9 mouse cellular contexts compared by ENCODE assay signal in the genomic region with DNA sequence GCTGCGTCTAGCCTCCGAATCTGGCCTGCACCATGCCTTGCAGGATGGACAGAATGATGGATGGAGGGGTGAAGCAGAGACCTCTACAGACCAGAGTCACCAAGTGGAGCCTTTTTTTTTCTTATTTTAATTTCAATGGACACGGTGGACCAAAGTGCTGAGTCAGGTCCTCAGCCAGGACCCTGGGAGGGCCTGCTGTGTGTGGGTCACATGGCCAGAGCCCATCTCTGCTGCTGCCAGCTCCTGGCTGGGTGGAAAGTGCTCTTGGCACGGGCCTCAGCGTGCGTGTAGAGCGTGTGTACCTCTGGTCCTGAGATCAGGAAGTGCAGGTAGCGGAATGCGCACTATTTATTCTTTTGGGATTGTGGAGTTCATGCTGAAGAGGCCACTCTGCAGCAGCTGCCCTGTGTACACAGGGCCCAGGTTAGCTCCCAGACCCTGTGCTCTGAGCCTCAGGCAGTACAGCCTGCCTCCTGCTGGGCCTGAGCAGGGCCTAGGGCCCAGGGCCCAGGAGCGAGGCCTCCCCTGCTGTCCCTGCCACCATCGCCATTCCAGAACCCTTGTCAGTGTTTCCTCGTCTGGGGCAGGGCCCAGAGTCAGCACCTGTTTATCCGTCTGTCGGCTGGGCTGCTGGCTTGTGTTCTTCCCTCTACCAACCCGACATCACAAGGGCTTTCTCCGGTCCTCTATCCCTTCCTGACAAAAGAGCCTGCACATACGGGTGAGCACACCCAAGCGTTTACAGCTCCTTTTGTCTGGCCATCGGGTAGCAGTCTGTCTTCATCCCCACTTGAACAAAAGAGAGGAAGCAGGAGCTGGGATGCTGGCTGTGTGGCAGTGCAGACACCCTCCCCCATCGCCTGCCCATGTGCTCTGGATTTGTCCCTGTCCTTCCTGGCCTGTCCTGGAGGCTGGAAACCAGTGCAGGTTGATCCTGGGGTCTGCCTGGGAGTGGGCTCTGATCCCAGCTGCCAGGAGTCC. TPM values are rescaled to one million over a fixed set of nuclear protein-coding genes. Genes with fewer than 3 reads are reported as not detected.
A peak's percentile ranks its signal among the peaks of the same experiment; 100 is the strongest.
DNase-seq lines count a peak whose midpoint lies in the region; ATAC-seq and TF ChIP-seq lines count a peak whose summit lies in the region.
"Had no signal": no experiment of that assay in that cellular context is flagged by ENCODE, and none has a peak within 500 bp of the region (broad histone marks: within the 10 kb centered on the region; RNA-seq: fewer than 3 reads in every experiment).

No protein-coding gene starts in this region.

- H3K9me3 ChIP-seq in limb, embryonic 15.5 days = no peaks in the 10 kb centered on the region
- H3K9me3 ChIP-seq: limb, embryonic 12.5 days had no signal

- no peak overlapping the region for H3K4me3 ChIP-seq in layer of hippocampus, adult 2 months
- no peak overlapping the region for H3K4me3 ChIP-seq in limb, embryonic 15.5 days
- no peak overlapping the region for H3K4me3 ChIP-seq in olfactory bulb, adult 2 months (ENCODE audit: insufficient read depth, low read depth, low read length)
- H3K4me3 ChIP-seq: limb, embryonic 12.5 days had no signal

- DNase-seq in layer of hippocampus, adult 2 months (ENCODE audit: low spot score in 2 of 2) = no peak
- DNase-seq in layer of hippocampus, postnatal 25 days (ENCODE audit: extremely low spot score in 1 of 2, low spot score in 1 of 2) = no peak
- peak; percentile 71 for DNase-seq in embryo, embryonic 10 days (ENCODE audit: low spot score)
- DNase-seq in spleen, postnatal 10 days (ENCODE audit: low spot score in 2 of 2) = no peak
- no peak for DNase-seq in right cerebral cortex, postnatal 25 days
- no peak for DNase-seq in thymus, postnatal 10 days (ENCODE audit: low spot score in 2 of 2)

- H3K4me2 ChIP-seq in limb, embryonic 15.5 days = no peak overlapping the region
- H3K4me2 ChIP-seq: limb, embryonic 12.5 days had no signal

- no peaks in the 10 kb centered on the region for H3K27me3 ChIP-seq in limb, embryonic 15.5 days
- H3K27me3 ChIP-seq: limb, embryonic 12.5 days had no signal

- H3K27ac ChIP-seq in layer of hippocampus, adult 2 months = peak overlapping the region; percentile 77
- H3K27ac ChIP-seq in limb, embryonic 15.5 days = 0 out of 2 replicates have a peak overlapping the region, but pooled peaks have one; percentile 13
- peak overlapping the region; percentile 6; the same call in 1 of the 2 replicates for H3K27ac ChIP-seq in olfactory bulb, adult 2 months (ENCODE audit: insufficient read depth, low read depth, low read length)
- H3K27ac ChIP-seq: limb, embryonic 12.5 days had no signal

- peaks cover 87% of the 10 kb centered on the region for H3K36me3 ChIP-seq in limb, embryonic 15.5 days

- ATAC-seq in limb, embryonic 15.5 days (ENCODE audit: insufficient number of reproducible peaks, low FRiP score, low TSS enrichment, low read depth) = no peak

- H3K4me1 ChIP-seq in limb, embryonic 15.5 days = 0 out of 2 replicates have a peak, but pooled peaks cover 3% of the 10 kb centered on the region
- peaks cover 8% of the 10 kb centered on the region; the same call in 1 of the 2 replicates for H3K4me1 ChIP-seq in olfactory bulb, adult 2 months (ENCODE audit: control insufficient read depth, insufficient read depth, low read length)
- H3K4me1 ChIP-seq: limb, embryonic 12.5 days had no signal

- WGBS in limb, embryonic 15.5 days = 70% methylated on average over 20 of the region's 20 CpGs
- 30% methylated on average over 20 of the region's 20 CpGs for WGBS in olfactory bulb, adult 2 months

- TF ChIP-seq CTCF in layer of hippocampus, adult 2 months (conservative IDR thresholded peaks at IDR 0.05) = no peak
- no peak for TF ChIP-seq CTCF in olfactory bulb, adult 2 months (IDR thresholded peaks at IDR 0.05; ENCODE audit: insufficient read depth, low read depth, low read length)

- no peak overlapping the region for H3K9ac ChIP-seq in limb, embryonic 15.5 days
- H3K9ac ChIP-seq: limb, embryonic 12.5 days had no signal

- TF ChIP-seq POLR2A in olfactory bulb, adult 2 months (IDR thresholded peaks at IDR 0.05; ENCODE audit: insufficient read depth, low read depth, low read length) = no peak

RNA-seq across cellular contexts. Expression of gene Dolpp1, which starts 7.4 kb away (rescaled TPM):
- total RNA-seq in layer of hippocampus, adult 2 months (2021) = 10 to 100 TPM; 22.8 to 24.0 TPM
- total RNA-seq in layer of hippocampus, postnatal 25 days (2021) = 10 to 100 TPM; 25.1 to 27.5 TPM
- 35.5 and 35.8 TPM in 2 replicates for polyA plus RNA-seq in limb, embryonic 15.5 days (2015; fragmentation: Nextera tagmentation; extraction: Ambion mirVana)
- polyA plus RNA-seq in olfactory bulb, adult 2 months (2012; ENCODE audit: insufficient read depth, insufficient read length, low replicate concordance, missing spikeins) = not detected in 2 replicates

RNA-seq across cellular contexts. Expression of gene Crat, which starts 16.1 kb away (rescaled TPM):
- total RNA-seq in layer of hippocampus, adult 2 months (2021) = 10 to 100 TPM; 50.9 to 51.6 TPM
- 10 to 100 TPM; 49.6 to 51.1 TPM for total RNA-seq in layer of hippocampus, postnatal 25 days (2021)
- 23.9 and 37.6 TPM in 2 replicates for polyA plus RNA-seq in limb, embryonic 15.5 days (2015; fragmentation: Nextera tagmentation; extraction: Ambion mirVana)
- not detected in 2 replicates for polyA plus RNA-seq in olfactory bulb, adult 2 months (2012; ENCODE audit: insufficient read depth, insufficient read length, low replicate concordance, missing spikeins)

RNA-seq across cellular contexts. Expression of gene Ptpa, which starts 16.4 kb away (rescaled TPM):
- total RNA-seq in layer of hippocampus, adult 2 months (2021) = 100 to 1,000 TPM; 152 to 168 TPM
- 100 to 1,000 TPM; 163 to 169 TPM for total RNA-seq in layer of hippocampus, postnatal 25 days (2021)
- 137 and 149 TPM in 2 replicates for polyA plus RNA-seq in limb, embryonic 15.5 days (2015; fragmentation: Nextera tagmentation; extraction: Ambion mirVana)
- not detected in 2 replicates for polyA plus RNA-seq in olfactory bulb, adult 2 months (2012; ENCODE audit: insufficient read depth, insufficient read length, low replicate concordance, missing spikeins)

RNA-seq across cellular contexts. Expression of gene Miga2, which starts 35.4 kb away (rescaled TPM):
- total RNA-seq in layer of hippocampus, adult 2 months (2021) = 100 to 1,000 TPM; 112 to 120 TPM
- 100 to 1,000 TPM; 102 to 110 TPM for total RNA-seq in layer of hippocampus, postnatal 25 days (2021)
- polyA plus RNA-seq in limb, embryonic 15.5 days (2015; fragmentation: Nextera tagmentation; extraction: Ambion mirVana) = 23.3 and 23.9 TPM in 2 replicates
- not detected in 2 replicates for polyA plus RNA-seq in olfactory bulb, adult 2 months (2012; ENCODE audit: insufficient read depth, insufficient read length, low replicate concordance, missing spikeins)

RNA-seq across cellular contexts. Expression of gene Sh3glb2, which starts 40.3 kb away (rescaled TPM):
- 100 to 1,000 TPM; 287 to 288 TPM for total RNA-seq in layer of hippocampus, adult 2 months (2021)
- total RNA-seq in layer of hippocampus, postnatal 25 days (2021) = 100 to 1,000 TPM; 249 to 278 TPM
- 87.5 and 88.5 TPM in 2 replicates for polyA plus RNA-seq in limb, embryonic 15.5 days (2015; fragmentation: Nextera tagmentation; extraction: Ambion mirVana)
- polyA plus RNA-seq in olfactory bulb, adult 2 months (2012; ENCODE audit: insufficient read depth, insufficient read length, low replicate concordance, missing spikeins) = 562 TPM in 1 of 2 replicates, not detected in the other

Comparison
In these comparisons a context has a peak if more than half of its experiments do, and no peak if none do; other contexts are left out.
1. H3K27ac ChIP-seq: peak in every context shown above with its lines; median percentile 77 in layer of hippocampus, adult 2 months; 13 in limb, embryonic 15.5 days; 6 in olfactory bulb, adult 2 months.